In the genomic region with DNA sequence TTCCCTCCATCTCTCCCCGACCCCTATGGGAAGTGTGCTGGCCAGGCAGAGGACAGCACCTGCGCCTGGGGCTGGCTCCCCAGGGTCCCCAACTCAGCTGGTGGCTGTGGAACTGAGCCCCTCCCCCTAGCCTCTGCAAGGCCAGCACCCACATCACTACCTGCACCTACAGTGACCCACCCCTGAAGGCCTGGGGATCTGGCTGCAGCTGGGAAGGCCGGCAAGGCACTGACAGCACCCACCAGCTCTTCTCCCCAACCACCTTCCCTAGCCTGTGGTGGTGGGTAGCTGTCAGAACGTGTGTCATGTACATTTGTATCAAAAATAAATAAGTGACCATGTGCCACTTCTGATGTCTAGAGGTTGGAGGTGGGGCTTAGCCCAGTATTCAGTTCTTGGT, we compare ENCODE assay signal across 13 mouse cellular contexts. TPM values are rescaled to one million over a fixed set of nuclear protein-coding genes. Genes with fewer than 3 reads are reported as not detected.
DNase-seq lines count a peak whose midpoint lies in the region; ATAC-seq and TF ChIP-seq lines count a peak whose summit lies in the region.
"Had no signal": no experiment of that assay in that cellular context is flagged by ENCODE, and none has a peak within 500 bp of the region (broad histone marks: within the 10 kb centered on the region; RNA-seq: fewer than 3 reads in every experiment).

No protein-coding gene starts in this region.

- no peaks in the 10 kb centered on the region for H3K27me3 ChIP-seq in heart, embryonic 13.5 days (replicated peaks)
- H3K27me3 ChIP-seq: liver, embryonic 13.5 days had no signal

- no peak for TF ChIP-seq POLR2A in olfactory bulb, adult 2 months (IDR thresholded peaks at IDR 0.05; ENCODE audit: insufficient read depth, low read depth, low read length)

- peaks cover 32% of the 10 kb centered on the region for H3K4me1 ChIP-seq in heart, embryonic 13.5 days
- peaks cover 16% of the 10 kb centered on the region for H3K4me1 ChIP-seq in olfactory bulb, adult 2 months (ENCODE audit: control insufficient read depth, insufficient read depth, low read length)

- WGBS in heart, embryonic 13.5 days = 65% methylated on average over 4 of the region's 4 CpGs
- WGBS in olfactory bulb, adult 2 months = 76% methylated on average over 4 of the region's 4 CpGs

- H3K36me3 ChIP-seq in heart, embryonic 13.5 days = peaks cover 77% of the 10 kb centered on the region

- no peak overlapping the region for H3K4me2 ChIP-seq in heart, embryonic 13.5 days

- H3K9ac ChIP-seq in heart, embryonic 13.5 days = no peak overlapping the region

- DNase-seq in adrenal gland, adult 8-10 months = peak; percentile 12
- DNase-seq in adrenal gland, postnatal 4 days (ENCODE audit: low spot score in 2 of 2) = no peak
- no peak for DNase-seq in heart, adult 9 months (ENCODE audit: low spot score in 2 of 2)
- DNase-seq in ovary, postnatal 36 days (ENCODE audit: low spot score) = peak; percentile 12
- DNase-seq in ovary, postnatal 10 days (ENCODE audit: low spot score) = no peak

- no peaks in the 10 kb centered on the region for H3K9me3 ChIP-seq in heart, embryonic 13.5 days
- H3K9me3 ChIP-seq: liver, embryonic 13.5 days had no signal

- no peak overlapping the region for H3K4me3 ChIP-seq in heart, embryonic 13.5 days
- no peak overlapping the region for H3K4me3 ChIP-seq in olfactory bulb, adult 2 months (ENCODE audit: insufficient read depth, low read depth, low read length)

- no peak for ATAC-seq in heart, embryonic 13.5 days (ENCODE audit: extremely low read depth, insufficient number of reproducible peaks, low FRiP score, low TSS enrichment)
- no peak for ATAC-seq in megakaryocyte progenitor cell, adult 5-6 weeks (replicated peaks; ENCODE audit: poor library complexity)

- 0 out of 2 replicates have a peak, but pooled peaks have one; percentile 6 for TF ChIP-seq CTCF in olfactory bulb, adult 2 months (IDR thresholded peaks at IDR 0.05; ENCODE audit: insufficient read depth, low read depth, low read length)

- 0 out of 2 replicates have a peak overlapping the region, but pooled peaks have one; percentile 26 for H3K27ac ChIP-seq in heart, embryonic 13.5 days (replicated peaks)
- no peak overlapping the region for H3K27ac ChIP-seq in olfactory bulb, adult 2 months (ENCODE audit: insufficient read depth, low read depth, low read length)
- H3K27ac ChIP-seq: liver, embryonic 13.5 days had no signal

RNA-seq across cellular contexts. Expression of gene Abhd15, which starts 7.5 kb away (rescaled TPM):
- 10 to 100 TPM; 14.6 to 23.9 (median 17.4) TPM for total RNA-seq in adrenal gland, adult 8-10 months (2022)
- total RNA-seq in adrenal gland, postnatal 4 days (2021) = 10 to 100 TPM; 12.4 to 17.0 TPM
- polyA plus RNA-seq in heart, embryonic 13.5 days (2015; fragmentation: Nextera tagmentation; extraction: Ambion mirVana) = 1.1 and 1.6 TPM in 2 replicates
- polyA plus RNA-seq in olfactory bulb, adult 2 months (2012; ENCODE audit: insufficient read depth, insufficient read length, low replicate concordance, missing spikeins) = not detected in 2 replicates
- 3.2 and 3.4 TPM in 2 replicates for total RNA-seq in megakaryocyte progenitor cell, adult 5-6 weeks (2015)
- total RNA-seq in megakaryocyte progenitor cell, adult 5-6 weeks (2017) = 3.6 and 4.6 TPM in 2 replicates

RNA-seq across cellular contexts. Expression of gene Trp53i13, which starts 8.4 kb away (rescaled TPM):
- total RNA-seq in adrenal gland, adult 8-10 months (2022) = 10 to 100 TPM; 15.1 to 28.8 (median 20.0) TPM
- total RNA-seq in adrenal gland, postnatal 4 days (2021) = 10 to 100 TPM; 17.5 to 19.1 TPM
- 23.5 and 27.7 TPM in 2 replicates for polyA plus RNA-seq in heart, embryonic 13.5 days (2015; fragmentation: Nextera tagmentation; extraction: Ambion mirVana)
- polyA plus RNA-seq in olfactory bulb, adult 2 months (2012; ENCODE audit: insufficient read depth, insufficient read length, low replicate concordance, missing spikeins) = not detected in 2 replicates
- 1.7 and 2.0 TPM in 2 replicates for total RNA-seq in megakaryocyte progenitor cell, adult 5-6 weeks (2015)
- 1.7 and 8.2 TPM in 2 replicates for total RNA-seq in megakaryocyte progenitor cell, adult 5-6 weeks (2017)

RNA-seq across cellular contexts. Expression of gene Gm10392, which starts 11.6 kb away (rescaled TPM):
- total RNA-seq in adrenal gland, adult 8-10 months (2022) = not detected
- total RNA-seq in adrenal gland, postnatal 4 days (2021) = not detected
- 0.11 TPM in 1 of 2 replicates, not detected in the other for polyA plus RNA-seq in heart, embryonic 13.5 days (2015; fragmentation: Nextera tagmentation; extraction: Ambion mirVana)
- polyA plus RNA-seq in olfactory bulb, adult 2 months (2012; ENCODE audit: insufficient read depth, insufficient read length, low replicate concordance, missing spikeins) = not detected in 2 replicates
- 0.32 TPM in 1 of 2 replicates, not detected in the other for total RNA-seq in megakaryocyte progenitor cell, adult 5-6 weeks (2015)
- total RNA-seq in megakaryocyte progenitor cell, adult 5-6 weeks (2017) = 0.41 and 1.2 TPM in 2 replicates
- total RNA-seq: layer of hippocampus, postnatal 25 days had no signal
- polyA plus RNA-seq: gonadal fat pad, adult 2 months; kidney, embryonic 16.5 days; urinary bladder, adult 2 months had no signal

RNA-seq across cellular contexts. Expression of gene Git1, which starts 14.1 kb away (rescaled TPM):
- total RNA-seq in adrenal gland, adult 8-10 months (2022) = 10 to 100 TPM; 42.1 to 61.0 (median 50.0) TPM
- 10 to 100 TPM; 79.8 to 87.9 TPM for total RNA-seq in adrenal gland, postnatal 4 days (2021)
- polyA plus RNA-seq in heart, embryonic 13.5 days (2015; fragmentation: Nextera tagmentation; extraction: Ambion mirVana) = 7.8 and 7.9 TPM in 2 replicates
- polyA plus RNA-seq in olfactory bulb, adult 2 months (2012; ENCODE audit: insufficient read depth, insufficient read length, low replicate concordance, missing spikeins) = not detected in 2 replicates
- total RNA-seq in megakaryocyte progenitor cell, adult 5-6 weeks (2015) = 24.3 and 27.6 TPM in 2 replicates
- total RNA-seq in megakaryocyte progenitor cell, adult 5-6 weeks (2017) = 14.5 and 17.1 TPM in 2 replicates

RNA-seq across cellular contexts. Expression of gene Ankrd13b, which starts 17.9 kb away (rescaled TPM):
- 10 to 100 TPM in 2 of 4 experiments, 1 to 10 TPM in 2; 5.7 to 13.6 (median 9.3) TPM for total RNA-seq in adrenal gland, adult 8-10 months (2022)
- 10 to 100 TPM; 16.3 to 21.8 TPM for total RNA-seq in adrenal gland, postnatal 4 days (2021)
- 2.6 and 3.3 TPM in 2 replicates for polyA plus RNA-seq in heart, embryonic 13.5 days (2015; fragmentation: Nextera tagmentation; extraction: Ambion mirVana)
- polyA plus RNA-seq in olfactory bulb, adult 2 months (2012; ENCODE audit: insufficient read depth, insufficient read length, low replicate concordance, missing spikeins) = not detected in 2 replicates
- 10.0 and 10.4 TPM in 2 replicates for total RNA-seq in megakaryocyte progenitor cell, adult 5-6 weeks (2015)
- total RNA-seq in megakaryocyte progenitor cell, adult 5-6 weeks (2017) = 5.7 and 6.0 TPM in 2 replicates

Comparison
In these comparisons a context has a peak if more than half of its experiments do, and no peak if none do; other contexts are left out.
1. DNase-seq: peak in adrenal gland, adult 8-10 months (single experiment) and ovary, postnatal 36 days (single experiment); none in adrenal gland, postnatal 4 days (0 of 2), heart, adult 9 months (0 of 2) and ovary, postnatal 10 days (single experiment).